Mouse (Mus musculus) intestine, embryonic 14.5 days (tissue): ENCODE measurements around the gene Nup62. TPM values are rescaled to one million over a fixed set of nuclear protein-coding genes. Genes with fewer than 3 reads are reported as not detected.

ENCODE experiments used
- ATAC-seq: fragments of 200-750 bp; cut with Nextera tagmentation; replicated peaks from 2 replicates; pipeline ENCODE4 v1.8.0; 2017; ENCODE audit warnings: low read depth, moderate number of reproducible peaks, moderate TSS enrichment, moderate library complexity; ENCODE audit not compliant: low FRiP score, low TSS enrichment
- DNase-seq: peaks from one replicate; pipeline ENCODE4 v3.0.0-alpha.2; 2018; ENCODE audit warnings: low spot score
- H3K27ac ChIP-seq: fragments of 300-500 bp; sonication (generic); 2 replicates; pipeline ENCODE4 v1.5.1; 2014; ENCODE audit warnings: low read depth, mild to moderate bottlenecking, control low read depth
- H3K27me3 ChIP-seq: fragments of 300-500 bp; sonication (generic); replicated peaks from 2 replicates; pipeline ENCODE4 v1.6.1; 2014; ENCODE audit warnings: low read length, control low read depth; ENCODE audit not compliant: control insufficient read depth, insufficient read depth
- H3K36me3 ChIP-seq: fragments of 300-500 bp; sonication (generic); 2 replicates; pipeline ENCODE4 v1.6.1; 2014; ENCODE audit warnings: low read length, control low read depth; ENCODE audit not compliant: control insufficient read depth, insufficient read depth
- H3K4me1 ChIP-seq: fragments of 300-500 bp; sonication (generic); replicated peaks from 2 replicates; pipeline ENCODE4 v1.6.1; 2014; ENCODE audit warnings: low read length, control low read depth, mixed read lengths; ENCODE audit not compliant: control insufficient read depth, insufficient read depth
- H3K4me2 ChIP-seq: fragments of 300-500 bp; sonication (generic); 2 replicates; pipeline ENCODE4 v1.6.1; 2014; ENCODE audit warnings: low read length
- H3K4me3 ChIP-seq: fragments of 300-500 bp; sonication (generic); 2 replicates; pipeline ENCODE4 v1.5.1; 2014; ENCODE audit warnings: low read depth, low read length, control low read depth, mixed read lengths
- H3K9ac ChIP-seq: fragments of 300-500 bp; sonication (generic); 2 replicates; pipeline ENCODE4 v1.6.1; 2014; ENCODE audit warnings: mild to moderate bottlenecking, low read length
- H3K9me3 ChIP-seq: fragments of 300-500 bp; sonication (generic); 2 replicates; pipeline ENCODE4 v1.6.1; 2016; ENCODE audit warnings: low read length, control low read depth; ENCODE audit not compliant: control insufficient read depth
- WGBS: fragments of 180-500 bp; shearing (Covaris S2); extraction: QIAGEN DNeasy Blood & Tissue Kit; methylation state at CpG from one replicate; pipeline ENCODE4 v1.1.7; 2014; 5-methylcytosine and 5-hydroxymethylcytosine counted together
- polyA plus RNA-seq: library from polyadenylated mRNA; unstranded; fragments of >200 nt; fragmentation: Nextera tagmentation; extraction: Ambion mirVana; gene quantifications from 2 replicates; pipeline ENCODE4 v1.2.1, GENCODE M21; 2014

Gene Nup62
- 65.8 and 68.8 TPM in 2 replicates for polyA plus RNA-seq

GRCm38 (mm10) chr7:44815721-44816469, at the start of gene Nup62, which contains the start of gene Il4i1:
TSS of gene Nup62 (plus strand) at chr7:44816088.
TSS of gene Il4i1 (plus strand) at chr7:44816387.
- H3K27ac ChIP-seq = peak within 1 kb of the TSS; percentile 97
- DNase-seq (peak; percentile 98), ATAC-seq (peak; percentile 93)
- H3K9me3 ChIP-seq = no peaks in the 10 kb centered on the region
- peak within 1 kb of the TSS; percentile 87 for H3K9ac ChIP-seq
- under 1% methylated on average over 60 of the region's 62 CpGs for whole genome bisulfite sequencing
- H3K27me3 ChIP-seq = no peaks in the 10 kb centered on the region
- peak within 1 kb of the TSS; percentile 83 for H3K4me3 ChIP-seq
- peak within 1 kb of the TSS; percentile 78 for H3K4me2 ChIP-seq
- peaks cover 14% of the 10 kb centered on the region; the same call in 1 of the 2 replicates for H3K36me3 ChIP-seq
- peaks cover 27% of the 10 kb centered on the region for H3K4me1 ChIP-seq

GRCm38 (mm10) chr7:44768129-44768528, 47.8 kb upstream of the Nup62 start:
- H3K36me3 ChIP-seq = peaks cover 74% of the 10 kb centered on the region
- H3K27ac ChIP-seq = no peak overlapping the region
- WGBS = 89% methylated on average over 5 of the region's 5 CpGs
- H3K9me3 ChIP-seq = no peaks in the 10 kb centered on the region
- H3K9ac ChIP-seq = no peak overlapping the region
- H3K27me3 ChIP-seq = no peaks in the 10 kb centered on the region
- no peak overlapping the region for H3K4me3 ChIP-seq
- no peak for ATAC-seq
- no peak overlapping the region for H3K4me2 ChIP-seq
- H3K4me1 ChIP-seq = no peaks in the 10 kb centered on the region
- no peak for DNase-seq

GRCm38 (mm10) chr7:44770046-44770578, 45.8 kb upstream of the Nup62 start:
- Histone ChIP-seq H3K9ac (no peak overlapping the region), H3K4me3 (no peak overlapping the region), H3K9me3 (no peaks in the 10 kb centered on the region), H3K27me3 (no peaks in the 10 kb centered on the region), H3K36me3 (peaks cover 70% of the 10 kb centered on the region), H3K4me1 (no peaks in the 10 kb centered on the region), H3K27ac (no peak overlapping the region), H3K4me2 (no peak overlapping the region)
- peak; percentile 94 for DNase-seq
- 15% methylated on average over 6 of the region's 6 CpGs for WGBS
- no peak for ATAC-seq

DNA sequence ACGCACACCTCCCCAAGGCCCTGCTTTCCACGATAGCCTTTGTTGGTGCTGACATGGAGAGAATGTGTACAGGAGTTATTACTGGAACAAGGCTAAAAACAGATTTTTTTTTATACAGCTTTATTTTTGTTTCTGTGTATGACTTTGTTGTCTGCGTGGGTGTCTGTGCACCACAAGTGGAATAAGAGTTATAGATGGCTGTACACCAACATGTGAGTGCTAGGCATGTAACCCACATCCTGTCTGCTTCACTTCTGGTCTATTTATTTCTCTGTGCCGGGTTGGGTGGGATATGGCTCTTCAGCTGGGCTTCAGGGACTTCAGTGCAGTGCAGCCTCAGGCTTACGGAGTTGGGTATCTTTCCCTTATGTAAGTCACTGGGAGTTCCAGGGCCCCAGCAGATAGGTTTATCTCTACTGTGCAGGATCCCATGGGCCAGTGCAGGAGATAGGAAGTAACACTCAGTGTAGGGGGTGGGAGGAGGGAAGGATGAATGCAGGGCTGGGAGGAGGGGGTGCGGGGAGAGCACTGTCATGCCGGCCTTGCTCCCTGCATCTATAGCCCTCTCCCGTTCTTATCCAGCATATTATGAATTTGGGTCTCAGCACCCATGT, 43.2 kb upstream of the Nup62 start:
- DNase-seq = no peak

DNA sequence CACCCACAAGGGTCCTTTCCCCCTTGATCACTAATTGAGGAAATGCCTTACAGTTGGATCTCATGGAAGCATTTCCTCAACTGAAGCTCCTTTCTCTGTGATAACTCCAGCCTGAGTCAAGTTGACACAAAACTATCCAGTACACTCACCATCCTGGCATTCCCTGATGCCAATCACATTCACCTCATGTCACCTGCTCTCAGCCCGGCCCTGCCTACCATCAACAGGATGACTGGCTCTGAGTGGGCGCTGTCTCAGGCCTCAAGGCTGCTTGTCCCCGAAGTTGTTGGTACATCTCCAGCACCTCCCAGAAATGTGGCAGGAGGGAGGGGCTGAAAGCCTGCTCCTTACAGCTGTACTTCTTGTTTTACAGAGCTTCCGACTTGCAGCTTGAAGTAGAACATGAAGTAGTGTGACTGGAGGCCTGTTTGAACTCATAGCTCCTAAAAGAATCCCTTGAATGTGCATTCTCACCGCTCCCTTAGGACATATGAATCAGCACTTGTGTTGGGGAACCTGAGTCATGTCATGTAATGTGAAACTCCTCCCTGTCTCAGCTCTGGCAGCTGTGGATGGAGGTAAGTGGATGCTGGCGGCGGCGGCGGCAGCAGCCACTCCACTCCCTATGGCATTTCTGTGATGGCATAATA, 38.9 kb upstream of the Nup62 start:
- Histone ChIP-seq H3K9ac (no peak overlapping the region), H3K27ac (no peak overlapping the region), H3K27me3 (no peaks in the 10 kb centered on the region), H3K4me3 (no peak overlapping the region), H3K4me1 (no peaks in the 10 kb centered on the region), H3K9me3 (no peaks in the 10 kb centered on the region), H3K4me2 (no peak overlapping the region), H3K36me3 (peaks cover 31% of the 10 kb centered on the region)
- DNase-seq (no peak), ATAC-seq (no peak)
- 90% methylated on average over 9 of the region's 9 CpGs for WGBS

More for the DNA sequence above, 43.2 kb upstream of the Nup62 start:
- ATAC-seq = no peak
- H3K9ac ChIP-seq = no peak overlapping the region
- no peak overlapping the region for H3K4me2 ChIP-seq
- peaks cover 55% of the 10 kb centered on the region for H3K36me3 ChIP-seq
- H3K9me3 ChIP-seq = no peaks in the 10 kb centered on the region
- no peaks in the 10 kb centered on the region for H3K27me3 ChIP-seq
- no peak overlapping the region for H3K4me3 ChIP-seq
- 90% methylated on average over 8 of the region's 8 CpGs for WGBS
- no peaks in the 10 kb centered on the region for H3K4me1 ChIP-seq
- H3K27ac ChIP-seq = no peak overlapping the region

DNA sequence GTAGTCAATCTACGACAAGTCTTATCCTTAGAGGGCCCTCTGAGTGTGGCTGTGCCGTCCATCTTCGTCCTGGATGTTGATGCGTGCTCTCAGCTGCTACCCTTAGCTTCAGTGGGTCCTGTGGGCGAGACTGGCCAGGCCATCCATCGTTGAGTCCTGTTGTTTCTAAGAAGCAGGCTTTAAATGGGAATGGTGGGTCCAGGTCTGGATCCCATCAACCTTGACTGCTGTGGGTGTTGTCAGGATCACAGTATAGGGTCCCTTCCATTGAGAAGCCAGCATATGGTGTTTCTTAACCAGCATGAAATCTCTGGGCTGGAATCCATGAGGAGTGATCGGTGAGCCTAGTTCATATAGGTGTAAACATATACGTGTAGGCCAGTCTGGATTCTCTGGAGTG, 35.8 kb upstream of the Nup62 start:
- no peak overlapping the region for H3K27ac ChIP-seq
- ATAC-seq (no peak), DNase-seq (no peak)
- no peaks in the 10 kb centered on the region for H3K9me3 ChIP-seq
- peaks cover 11% of the 10 kb centered on the region; the same call in 1 of the 2 replicates for H3K36me3 ChIP-seq
- H3K27me3 ChIP-seq = no peaks in the 10 kb centered on the region
- H3K4me3 ChIP-seq = no peak overlapping the region
- H3K4me2 ChIP-seq = no peak overlapping the region
- no peaks in the 10 kb centered on the region for H3K4me1 ChIP-seq
- 73% methylated on average over 8 of the region's 8 CpGs for WGBS
- H3K9ac ChIP-seq = no peak overlapping the region

DNA sequence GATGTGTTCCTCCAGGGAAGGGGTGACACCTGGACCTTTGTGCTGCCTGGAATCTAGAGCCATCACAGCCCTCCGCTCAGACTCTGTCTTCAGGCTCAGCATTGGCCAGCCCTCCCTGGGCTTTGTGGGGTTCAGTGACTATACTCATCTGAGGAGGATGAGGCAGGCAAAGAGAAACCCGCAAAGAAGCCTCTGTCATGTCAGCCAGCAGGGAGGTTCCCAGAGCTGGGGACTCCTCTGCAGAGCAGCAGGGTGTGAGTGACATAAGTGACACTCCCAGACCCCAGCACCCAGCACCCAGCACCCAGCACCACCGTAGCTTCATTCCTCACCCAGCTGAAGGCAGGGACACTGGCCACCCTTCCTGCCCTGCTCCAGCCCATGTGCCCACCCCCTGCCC, 26.4 kb upstream of the Nup62 start:
- Histone ChIP-seq H3K4me1 (no peaks in the 10 kb centered on the region), H3K27me3 (no peaks in the 10 kb centered on the region), H3K4me2 (no peak overlapping the region), H3K9ac (no peak overlapping the region), H3K36me3 (no peaks in the 10 kb centered on the region), H3K4me3 (no peak overlapping the region), H3K9me3 (no peaks in the 10 kb centered on the region), H3K27ac (no peak overlapping the region)
- ATAC-seq = no peak
- DNase-seq = no peak
- 77% methylated on average over 3 of the region's 3 CpGs for WGBS

- no peak overlapping the region for H3K9ac ChIP-seq
- ATAC-seq (no peak), DNase-seq (no peak)
- no peak overlapping the region for H3K4me3 ChIP-seq
- no peaks in the 10 kb centered on the region for H3K4me1 ChIP-seq
- H3K4me2 ChIP-seq = no peak overlapping the region
- 65% methylated on average over 4 of the region's 4 CpGs for WGBS
- H3K27ac ChIP-seq = no peak overlapping the region
- no peaks in the 10 kb centered on the region for H3K9me3 ChIP-seq
- H3K36me3 ChIP-seq = no peaks in the 10 kb centered on the region
- H3K27me3 ChIP-seq = no peaks in the 10 kb centered on the region
These were observed 25.8 kb upstream of the Nup62 start for GRCm38 (mm10) chr7:44790066-44790465.
